20 mouse cellular contexts compared by ENCODE assay signal in the genomic region with DNA sequence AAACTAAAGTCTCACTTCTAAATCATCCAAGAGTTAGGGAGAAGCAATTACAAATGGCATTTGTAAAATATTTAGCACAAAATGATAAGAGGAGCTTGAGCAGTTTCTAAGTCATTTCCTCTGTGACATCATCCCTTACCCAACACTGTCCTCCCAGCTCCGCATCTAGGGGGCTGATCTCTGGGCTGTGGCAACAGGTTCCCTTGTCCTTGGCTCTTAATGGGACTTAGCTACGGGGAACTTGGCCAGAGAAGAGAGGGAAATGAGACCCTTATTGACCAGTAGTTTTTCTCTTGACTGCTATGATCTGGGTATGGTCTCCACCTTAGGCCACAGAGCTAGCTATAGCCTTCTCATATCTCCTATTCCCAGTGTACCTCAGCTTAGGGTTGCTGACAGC. TPM values are rescaled to one million over a fixed set of nuclear protein-coding genes. Genes with fewer than 3 reads are reported as not detected.
"Had no signal": no experiment of that assay in that cellular context is flagged by ENCODE, and none has a peak within 500 bp of the region (broad histone marks: within the 10 kb centered on the region; RNA-seq: fewer than 3 reads in every experiment).

No protein-coding gene starts in this region.

- H3K9me3 ChIP-seq: kidney, embryonic 15.5 days; limb, embryonic 10.5 days; liver, embryonic 15.5 days; midbrain, embryonic 15.5 days; neural tube, embryonic 13.5 days had no signal

- H3K36me3 ChIP-seq: kidney, embryonic 15.5 days; limb, embryonic 10.5 days; liver, embryonic 15.5 days; midbrain, embryonic 15.5 days had no signal

- DNase-seq: kidney, adult 2 months; kidney, postnatal 14 days; lung, embryonic 14.5 days; lung, postnatal 10 days; right cerebral cortex, postnatal 25 days; thymus, postnatal 36 days had no signal

- H3K27ac ChIP-seq: kidney, embryonic 15.5 days; left cerebral cortex, adult 2 months; limb, embryonic 10.5 days; midbrain, embryonic 15.5 days; neural tube, embryonic 13.5 days had no signal

- H3K27me3 ChIP-seq: kidney, embryonic 15.5 days; liver, embryonic 15.5 days; midbrain, embryonic 15.5 days had no signal

- H3K4me3 ChIP-seq: kidney, embryonic 15.5 days; left cerebral cortex, adult 2 months; limb, embryonic 10.5 days; liver, embryonic 15.5 days; midbrain, embryonic 15.5 days; neural tube, embryonic 13.5 days had no signal

RNA-seq across cellular contexts. Expression of a gene that starts 44.5 kb away (rescaled TPM):
- total RNA-seq: layer of hippocampus, postnatal 14 days had no signal
- polyA plus RNA-seq: liver, embryonic 15.5 days; lung, embryonic 14.5 days; midbrain, embryonic 11.5 days; neural tube, embryonic 13.5 days; small intestine, adult 2 months had no signal

RNA-seq across cellular contexts. Expression of a gene that starts 58.9 kb away (rescaled TPM):
- polyA plus RNA-seq: intestine, embryonic 16.5 days; kidney, adult 2 months; large intestine, adult 2 months; limb, embryonic 10.5 days; limb, embryonic 14.5 days; liver, embryonic 15.5 days; lung, embryonic 14.5 days; midbrain, embryonic 11.5 days; midbrain, embryonic 15.5 days; small intestine, adult 2 months; stomach, embryonic 16.5 days; thymus, postnatal 0 days had no signal
